Mouse (Mus musculus) limb, embryonic 14.5 days (tissue): ENCODE results near the gene Prr36. TPM values are rescaled to one million over a fixed set of nuclear protein-coding genes. Genes with fewer than 3 reads are reported as not detected.
A peak's percentile ranks its signal among the peaks of the same experiment; 100 is the strongest.

Experiments used
- ATAC-seq: fragments of 200-750 bp; cut with Nextera tagmentation; 2 replicates; pipeline ENCODE4 v1.8.0; 2017; ENCODE audit warnings: low read depth, moderate number of reproducible peaks, moderate TSS enrichment; ENCODE audit not compliant: low FRiP score
- DNase-seq: peaks from one replicate; pipeline ENCODE4 v3.0.0-alpha.2; 2015; ENCODE audit warnings: low spot score
- H3K27ac ChIP-seq: fragments of 300-500 bp; sonication (generic); replicated peaks from 2 replicates; pipeline ENCODE4 v1.5.1; 2014; ENCODE audit warnings: low read depth, mild to moderate bottlenecking, low read length, moderate library complexity, mixed read lengths
- H3K27me3 ChIP-seq: fragments of 300-500 bp; sonication (generic); 2 replicates; pipeline ENCODE4 v1.6.1; 2014; ENCODE audit warnings: low read length, mixed read lengths; ENCODE audit not compliant: control insufficient read depth, insufficient read depth
- H3K36me3 ChIP-seq: fragments of 300-500 bp; sonication (generic); 2 replicates; pipeline ENCODE4 v1.6.1; 2014; ENCODE audit warnings: mild to moderate bottlenecking, low read length, moderate library complexity, mixed read lengths; ENCODE audit not compliant: control insufficient read depth, insufficient read depth
- H3K4me1 ChIP-seq: fragments of 300-500 bp; sonication (generic); 2 replicates; pipeline ENCODE4 v1.6.1; 2014; ENCODE audit warnings: antibody characterized with exemption, low read length, mixed read lengths; ENCODE audit not compliant: control insufficient read depth, insufficient read depth
- H3K4me2 ChIP-seq: fragments of 300-500 bp; sonication (generic); replicated peaks from 2 replicates; pipeline ENCODE4 v1.6.1; 2014; ENCODE audit warnings: low read depth, mild to moderate bottlenecking, low read length, moderate library complexity; ENCODE audit not compliant: severe bottlenecking
- H3K4me3 ChIP-seq: fragments of 300-500 bp; sonication (generic); replicated peaks from 2 replicates; pipeline ENCODE4 v1.5.1; 2014; ENCODE audit warnings: low read length
- H3K9ac ChIP-seq: fragments of 300-500 bp; sonication (generic); 2 replicates; pipeline ENCODE4 v1.6.1; 2014; ENCODE audit warnings: mild to moderate bottlenecking, low read depth, low read length, moderate library complexity; ENCODE audit not compliant: severe bottlenecking
- H3K9me3 ChIP-seq: fragments of 300-500 bp; sonication (generic); 2 replicates; pipeline ENCODE4 v1.6.1; 2016; ENCODE audit warnings: low read length; ENCODE audit not compliant: control insufficient read depth
- POLR2A ChIP-seq: fragments of 200-500 bp; IDR thresholded peaks from 2 replicates; pipeline ENCODE4 v1.8.0; 2012; ENCODE audit warnings: inconsistent platforms, mild to moderate bottlenecking, moderate library complexity, borderline replicate concordance; ENCODE audit not compliant: insufficient read depth, insufficient read length; ENCODE audit errors: extremely low read depth
- WGBS: fragments of 180-500 bp; shearing (Covaris S2); extraction: QIAGEN DNeasy Blood & Tissue Kit; methylation state at CpG from one replicate; pipeline ENCODE4 v1.1.7; 2014; 5-methylcytosine and 5-hydroxymethylcytosine counted together
- polyA plus RNA-seq, 2 experiments: library from polyadenylated mRNA; depleted of rRNA in 1 of 2; stranded (reverse) in 1 of 2; unstranded in 1 of 2; fragments of >200 nt; fragmentation: Nextera tagmentation in 1 of 2; extraction: Ambion mirVana in 1 of 2; gene quantifications; 2 replicates each; pipeline versions ENCODE4 v1.2.1 to v1.2.3; 2012 to 2014

Gene Prr36
- polyA plus RNA-seq, 2 experiments = 1.0 to 1.5 TPM

GRCm38 (mm10) chr8:4206182-4207015 lies 10.9 kb downstream of the Prr36 start:
- Histone ChIP-seq H3K9me3 (no peaks in the 10 kb centered on the region), H3K4me2 (0 out of 2 replicates have a peak overlapping the region, but pooled peaks have one; percentile 19), H3K4me3 (no peak overlapping the region; the same call in 1 of the 2 replicates), H3K27ac (no peak overlapping the region), H3K27me3 (peaks cover 26% of the 10 kb centered on the region), H3K36me3 (peaks cover 23% of the 10 kb centered on the region), H3K4me1 (peaks cover 5% of the 10 kb centered on the region; the same call in 1 of the 2 replicates), H3K9ac (peak overlapping the region; percentile 31; the same call in 1 of the 2 replicates)
- no peak for ATAC-seq
- WGBS = 16% methylated on average over 44 of the region's 44 CpGs
- DNase-seq = no peak
- no peak for TF ChIP-seq POLR2A

DNA sequence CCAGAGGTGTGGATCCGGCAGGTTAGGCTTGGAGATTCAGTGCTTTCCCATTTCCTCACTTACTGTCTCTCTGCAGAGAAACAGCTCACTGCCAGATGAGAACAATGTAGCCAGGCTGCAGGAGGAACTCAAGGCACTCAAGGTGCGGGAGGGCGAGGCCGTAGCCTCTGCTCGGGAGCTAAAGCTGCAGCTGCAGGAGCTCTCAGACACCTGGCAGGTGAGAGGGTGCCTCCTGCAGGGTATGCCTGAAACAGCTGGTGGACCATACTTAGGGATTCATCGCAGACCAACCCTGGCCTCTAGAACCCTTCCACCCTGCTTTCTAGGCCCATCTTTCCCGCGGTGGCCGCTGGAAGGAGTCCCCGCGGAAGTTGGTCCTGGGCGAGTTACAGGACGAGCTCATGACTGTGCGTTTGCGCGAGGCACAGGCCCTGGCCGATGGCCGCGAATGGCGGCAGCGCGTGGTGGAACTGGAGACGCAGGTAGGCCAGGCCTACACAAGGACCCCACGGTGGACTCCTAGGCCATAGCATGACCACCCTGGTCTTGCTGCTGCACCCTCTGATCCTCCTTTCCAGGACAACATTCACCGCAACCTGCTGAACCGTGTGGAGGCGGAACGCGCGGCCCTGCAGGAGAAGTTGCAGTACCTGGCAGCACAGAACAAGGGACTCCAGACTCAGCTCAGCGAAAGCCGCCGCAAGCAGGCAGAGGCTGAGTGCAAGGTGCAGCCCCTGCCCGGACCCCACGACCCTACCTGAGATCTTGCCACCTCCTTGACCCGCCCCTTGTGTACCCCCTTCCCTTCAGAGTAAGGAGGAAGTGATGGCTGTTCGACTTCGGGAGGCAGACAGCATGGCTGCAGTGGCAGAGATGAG lies 11.8 kb downstream of the Prr36 start:
- TF ChIP-seq POLR2A = no peak
- H3K9me3 ChIP-seq = no peaks in the 10 kb centered on the region
- no peak overlapping the region for H3K4me3 ChIP-seq
- peaks cover 26% of the 10 kb centered on the region for H3K27me3 ChIP-seq
- H3K4me1 ChIP-seq = peaks cover 5% of the 10 kb centered on the region; the same call in 1 of the 2 replicates
- 0 out of 2 replicates have a peak overlapping the region, but pooled peaks have one; percentile 19 for H3K4me2 ChIP-seq
- H3K9ac ChIP-seq = peak overlapping the region; percentile 31; the same call in 1 of the 2 replicates
- H3K36me3 ChIP-seq = peaks cover 29% of the 10 kb centered on the region
- WGBS = 19% methylated on average over 38 of the region's 38 CpGs
- no peak for ATAC-seq
- DNase-seq = no peak
- H3K27ac ChIP-seq = no peak overlapping the region

DNA sequence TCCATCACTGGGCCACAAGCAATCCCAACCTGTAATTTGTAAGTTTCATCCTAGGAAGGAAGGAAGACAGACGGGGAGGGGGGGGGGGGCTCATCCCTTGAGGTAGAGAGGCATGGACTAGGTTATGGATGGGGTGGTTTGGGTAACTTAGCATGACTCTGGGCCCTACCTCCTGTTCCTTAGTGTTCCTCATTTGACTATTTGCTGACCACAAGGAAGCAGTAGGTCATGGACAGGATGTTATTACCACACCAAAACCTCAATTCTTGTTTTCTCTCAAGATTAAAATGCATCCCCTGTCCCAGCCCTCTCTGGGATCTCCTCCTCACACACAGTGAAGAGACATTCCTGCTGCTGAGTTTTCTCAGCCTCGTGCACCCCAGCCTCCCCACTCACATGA lies 15.9 kb downstream of the Prr36 start:
- no peaks in the 10 kb centered on the region for H3K4me1 ChIP-seq
- H3K27ac ChIP-seq = no peak overlapping the region
- H3K9ac ChIP-seq = no peak overlapping the region
- H3K9me3 ChIP-seq = no peaks in the 10 kb centered on the region
- H3K4me2 ChIP-seq = no peak overlapping the region
- no peak overlapping the region for H3K4me3 ChIP-seq
- DNase-seq = no peak
- H3K36me3 ChIP-seq = peaks cover 40% of the 10 kb centered on the region
- 58% methylated on average over 2 of the region's 2 CpGs for WGBS
- no peak for TF ChIP-seq POLR2A
- peaks cover 17% of the 10 kb centered on the region for H3K27me3 ChIP-seq
- no peak for ATAC-seq

DNA sequence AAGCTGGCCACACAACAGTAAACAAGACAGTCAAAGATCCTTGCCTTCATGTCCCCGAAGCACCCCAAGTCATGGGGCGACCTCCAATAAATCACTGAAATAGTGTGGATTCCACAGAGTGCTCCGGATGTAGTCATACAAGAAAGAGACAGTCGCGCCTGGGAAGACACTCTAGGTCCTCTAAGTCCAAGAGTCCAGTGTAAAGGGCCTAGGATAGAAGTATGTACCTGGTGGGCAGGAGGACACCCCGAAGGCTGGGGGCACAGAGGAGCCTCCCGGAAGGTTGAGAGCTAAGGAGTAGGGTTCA lies 23.7 kb downstream of the Prr36 start:
- DNase-seq = no peak
- H3K9ac ChIP-seq = no peak overlapping the region
- no peak overlapping the region for H3K4me3 ChIP-seq
- no peak for TF ChIP-seq POLR2A
- peaks cover 19% of the 10 kb centered on the region for H3K36me3 ChIP-seq
- 0 out of 2 replicates have a peak overlapping the region, but pooled peaks have one; percentile 6 for H3K4me2 ChIP-seq
- no peak overlapping the region for H3K27ac ChIP-seq
- no peaks in the 10 kb centered on the region for H3K9me3 ChIP-seq
- peaks cover 3% of the 10 kb centered on the region; the same call in 1 of the 2 replicates for H3K4me1 ChIP-seq
- 54% methylated on average over 7 of the region's 7 CpGs for WGBS
- ATAC-seq = no peak
- no peaks in the 10 kb centered on the region for H3K27me3 ChIP-seq
